Mouse (Mus musculus): ENCODE results near the gene Ntrk2.
"Not testable (repeated sequence)": the region's sequence is repeated elsewhere in the genome, so short reads cannot be mapped to it uniquely, and the experiment has no call there.

Gene Ntrk2

DNA sequence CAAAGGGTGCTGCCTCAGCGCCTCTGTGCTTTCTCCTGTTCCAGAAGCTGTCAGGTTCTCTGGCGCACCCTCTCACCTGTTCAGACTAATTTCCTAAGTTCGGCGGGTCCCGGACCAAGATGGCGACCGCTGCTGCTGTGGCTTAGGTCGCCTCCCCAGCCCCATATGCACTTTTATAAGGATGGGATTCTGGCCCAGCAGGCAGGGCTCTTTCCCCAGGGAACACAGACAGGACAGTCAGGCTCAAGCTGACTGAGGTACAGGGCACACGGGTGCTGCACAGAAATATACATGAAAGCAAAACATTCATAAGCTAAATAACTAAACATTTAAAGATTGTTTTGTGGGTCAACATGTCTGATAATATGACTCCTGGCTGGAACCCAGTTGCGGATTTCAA is 301.4 kb downstream of the Ntrk2 start:
- DNase-seq (ENCODE audit: low spot score in 2 of 2): not testable (repeated sequence)

DNA sequence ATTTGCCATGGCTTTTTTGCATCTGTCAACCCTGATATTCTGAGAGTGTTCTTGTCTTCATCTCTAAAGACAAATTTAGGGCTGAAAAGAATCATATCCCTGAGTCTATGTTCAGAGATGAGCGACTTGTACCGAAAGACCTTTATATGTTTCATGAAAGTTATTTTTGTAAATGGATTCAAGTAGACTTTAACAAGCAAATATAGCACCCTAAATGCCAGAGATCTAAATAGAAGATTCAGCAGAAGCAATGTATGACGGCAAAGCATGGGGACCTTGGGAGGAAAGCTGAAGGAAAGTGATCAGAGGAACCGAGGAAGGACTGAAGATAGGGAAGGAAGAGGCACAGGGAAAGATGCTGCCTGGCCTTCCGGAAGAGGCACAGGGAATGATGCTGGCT is 303.7 kb downstream of the Ntrk2 start:
- no peak for DNase-seq (ENCODE audit: low spot score in 2 of 2)

DNA sequence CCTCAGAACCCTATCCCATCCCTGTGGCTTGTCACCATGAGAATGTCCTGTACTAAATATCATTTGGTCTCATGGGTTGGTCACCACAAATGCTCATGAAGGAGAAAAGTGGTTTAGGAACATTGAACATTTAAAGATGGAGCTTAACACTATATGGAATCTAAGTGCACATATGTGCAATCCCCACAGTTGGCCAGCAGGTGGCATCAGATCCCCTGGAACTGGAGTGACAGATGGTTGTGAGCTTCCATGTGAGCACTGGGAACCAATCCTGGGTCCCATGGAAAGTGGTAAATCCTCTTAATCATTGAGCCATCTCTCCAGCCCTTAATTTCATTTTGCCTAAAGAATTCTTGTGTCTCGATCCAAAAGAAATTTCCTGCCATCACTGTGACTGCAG is 308.3 kb downstream of the Ntrk2 start:
- no peak for DNase-seq (ENCODE audit: low spot score in 2 of 2)

DNA sequence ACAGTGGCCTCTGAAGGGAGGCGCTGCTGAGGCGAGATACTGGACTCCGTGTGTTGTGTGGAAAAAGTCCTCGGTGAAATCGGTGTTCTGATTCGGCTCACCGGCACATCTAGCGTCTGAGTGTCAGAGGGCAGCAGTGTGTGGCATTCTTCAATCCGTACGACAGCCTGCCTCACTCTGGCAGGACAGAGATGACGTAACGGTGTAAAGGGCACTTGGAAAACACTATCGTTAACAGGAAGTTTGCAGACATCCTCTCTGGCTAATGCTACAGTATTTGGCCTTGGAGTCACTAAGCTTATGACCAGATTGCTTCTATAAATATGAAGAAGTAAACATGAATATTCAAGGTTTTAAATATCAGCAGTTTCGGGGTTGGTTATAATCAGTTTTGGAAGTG is 309.2 kb downstream of the Ntrk2 start:
- no peak for DNase-seq (ENCODE audit: low spot score in 2 of 2)

DNA sequence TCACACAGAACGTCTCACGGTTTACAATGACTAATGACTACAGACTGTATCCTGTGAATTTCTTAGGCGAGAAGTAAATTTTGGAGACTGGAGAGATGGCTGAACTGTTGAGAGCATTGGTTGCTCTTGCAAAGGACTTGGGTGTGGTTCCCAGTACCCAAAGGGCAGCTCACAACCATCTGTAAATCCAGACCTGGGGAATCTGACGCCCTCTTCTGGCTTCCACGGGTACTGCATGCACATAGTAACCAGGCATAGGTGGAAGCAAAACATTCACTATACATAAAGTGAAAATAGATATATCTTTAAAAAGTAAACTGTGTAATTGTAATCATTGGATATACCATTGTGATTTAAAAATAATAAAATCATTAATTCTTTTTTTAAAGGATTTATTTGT is 310.9 kb downstream of the Ntrk2 start:
- DNase-seq (ENCODE audit: low spot score in 2 of 2): no peak

DNA sequence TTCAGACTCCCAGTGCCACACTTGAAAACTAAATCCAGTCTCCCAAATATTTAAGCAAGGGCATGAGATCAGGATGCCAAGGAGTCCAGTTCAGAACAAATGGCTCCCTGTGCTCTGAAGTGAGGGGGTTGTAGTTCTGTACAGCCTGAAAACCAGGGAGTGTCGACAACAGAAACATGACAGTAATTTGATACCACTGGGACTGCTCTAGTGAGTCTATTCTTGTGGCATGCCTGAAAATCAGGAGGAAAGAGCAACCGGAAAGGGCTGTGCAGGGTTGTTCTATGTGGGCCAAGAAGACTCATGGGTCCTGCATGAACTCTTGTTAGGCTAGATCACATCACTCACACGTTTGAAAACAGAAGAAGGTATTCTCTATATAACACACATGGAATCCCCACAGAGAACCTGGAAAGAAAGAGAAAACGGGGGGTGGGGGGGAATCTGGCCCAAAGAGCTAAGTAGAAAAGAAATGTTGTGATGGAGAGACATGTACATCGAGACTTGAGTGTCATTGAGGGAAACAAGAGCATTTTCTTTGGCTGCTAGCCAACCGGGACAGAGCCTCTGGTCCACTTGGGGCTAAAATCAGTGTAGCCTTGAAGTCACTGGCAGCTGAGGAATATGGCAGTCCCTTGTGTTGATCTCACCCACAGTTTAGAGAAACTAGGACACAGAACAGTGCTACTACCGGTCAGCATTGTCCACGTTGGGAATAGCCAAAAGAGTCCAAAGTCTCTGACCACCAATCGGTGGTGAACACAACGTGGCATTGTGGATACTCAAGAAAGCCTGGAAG is 313.4 kb downstream of the Ntrk2 start:
- no peak for DNase-seq (ENCODE audit: low spot score in 2 of 2)

DNA sequence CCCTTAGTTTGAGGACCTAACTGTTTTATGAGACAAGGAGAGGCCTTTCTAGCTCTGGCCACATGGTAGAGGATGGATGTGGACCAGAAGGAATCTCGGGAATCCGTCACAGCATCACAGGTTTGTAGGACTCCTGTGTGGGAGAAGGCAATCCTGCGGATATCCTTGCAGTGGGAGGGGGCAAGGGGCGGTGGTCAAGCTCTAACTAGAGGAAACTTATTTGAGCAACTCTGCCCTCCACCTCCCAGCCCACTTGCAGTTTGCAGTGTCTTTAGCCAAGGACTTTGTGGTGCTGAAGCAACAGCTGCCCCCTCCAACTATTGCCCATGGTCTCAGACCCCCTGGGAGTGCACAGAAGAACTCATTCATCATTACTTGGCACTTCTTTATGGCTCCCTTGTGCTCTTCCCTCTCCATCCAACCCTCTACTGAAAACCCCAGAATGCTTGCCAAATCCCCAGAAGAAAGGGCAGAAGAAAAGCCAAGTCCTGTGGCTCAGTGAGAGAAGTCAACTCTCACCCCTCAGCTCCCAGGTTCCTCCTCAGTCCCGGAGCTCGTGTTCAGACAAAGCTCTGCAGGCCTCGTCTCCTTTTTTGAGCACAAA is 336.9 kb downstream of the Ntrk2 start:
- DNase-seq (ENCODE audit: low spot score in 2 of 2): peak in 1 of 2 experiments; percentile 54

DNA sequence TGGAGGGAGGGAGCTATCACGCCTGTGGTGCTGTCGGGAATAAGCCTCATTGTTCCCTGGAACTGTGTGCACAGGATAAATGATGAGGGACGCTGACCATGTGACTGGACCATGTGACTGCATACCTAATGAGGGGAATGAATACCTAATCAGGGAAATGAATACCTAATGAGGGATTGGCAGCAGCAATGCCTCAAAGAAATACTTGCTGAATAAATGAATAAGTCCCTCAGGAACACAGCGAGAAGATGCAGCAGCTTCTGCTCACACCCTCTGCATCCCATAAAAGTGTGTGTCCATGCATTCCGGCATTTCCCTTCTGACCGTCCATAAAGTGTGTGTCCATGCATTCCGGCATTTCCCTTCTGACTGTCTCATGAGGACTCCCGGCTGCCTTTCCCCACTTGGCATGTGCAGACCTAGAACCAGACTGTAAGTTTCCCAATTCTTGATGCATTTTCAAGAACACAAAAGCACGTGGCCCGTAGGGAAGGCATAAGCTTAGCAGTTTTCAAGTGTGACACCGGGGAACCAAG is 338.0 kb downstream of the Ntrk2 start:
- peak; percentile 56 to 73 for DNase-seq (ENCODE audit: low spot score in 2 of 2)

DNA sequence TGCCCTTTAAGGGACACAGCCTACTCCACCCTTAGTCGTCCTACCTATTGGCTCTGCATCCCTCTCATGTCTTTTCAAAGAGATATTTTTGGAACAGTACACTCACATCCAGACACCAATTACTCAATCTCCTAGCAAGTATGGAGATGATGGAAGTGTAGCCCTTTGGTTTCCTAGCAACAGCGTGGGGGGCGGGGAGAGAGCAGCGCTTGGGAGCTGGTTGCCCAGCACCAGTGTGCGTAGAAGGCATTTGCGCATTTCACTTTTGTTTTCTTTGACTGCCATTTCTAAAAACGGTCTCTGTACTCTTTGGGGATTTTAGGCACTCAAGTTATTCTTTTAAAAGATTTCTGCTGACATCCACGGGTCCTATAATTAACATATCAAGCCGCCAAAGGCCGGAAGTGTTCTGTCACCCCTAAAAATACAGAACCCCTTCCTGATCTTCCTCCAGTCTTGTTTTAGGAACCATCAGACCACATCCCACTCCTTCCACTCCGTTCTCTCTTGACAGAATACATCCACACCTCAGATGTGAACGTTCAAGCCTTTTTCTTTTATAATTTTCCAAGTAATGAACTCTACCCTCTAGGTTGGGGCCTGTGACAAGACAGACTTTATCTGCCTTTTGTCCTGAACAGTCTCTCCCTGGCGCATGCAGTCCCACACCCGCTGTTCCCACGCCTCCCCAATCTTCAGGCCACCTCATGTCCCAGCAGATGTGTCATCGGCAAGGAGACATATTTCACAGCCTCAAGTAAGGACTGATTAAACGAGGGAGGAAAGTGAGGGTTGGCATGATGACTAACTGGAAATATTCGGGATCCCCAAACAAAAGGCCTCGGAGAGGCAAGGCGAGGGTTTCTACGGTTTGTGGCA is 339.5 kb downstream of the Ntrk2 start:
- DNase-seq (ENCODE audit: low spot score in 2 of 2): peak; percentile 91 to 96

DNA sequence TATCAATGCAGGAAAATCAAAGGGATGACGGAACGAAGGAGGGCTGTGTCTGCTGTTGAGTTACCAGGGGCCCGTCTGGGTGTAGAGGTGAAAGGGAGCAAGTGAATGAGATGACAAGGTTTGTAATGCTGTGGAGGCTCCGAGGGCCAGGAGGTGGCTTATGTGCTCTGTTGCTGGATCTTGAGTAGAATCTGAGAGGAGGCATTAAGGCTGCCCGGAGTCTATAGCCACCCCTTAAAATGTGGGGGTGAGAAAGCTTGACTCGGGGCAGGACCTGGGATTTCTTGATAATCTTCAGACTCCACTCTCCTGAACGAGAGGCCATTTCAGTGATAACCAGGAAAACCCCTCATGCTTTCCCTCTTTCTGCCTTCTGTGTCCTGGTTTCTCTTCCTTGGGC is 340.2 kb downstream of the Ntrk2 start:
- no peak for DNase-seq (ENCODE audit: low spot score in 2 of 2)

DNA sequence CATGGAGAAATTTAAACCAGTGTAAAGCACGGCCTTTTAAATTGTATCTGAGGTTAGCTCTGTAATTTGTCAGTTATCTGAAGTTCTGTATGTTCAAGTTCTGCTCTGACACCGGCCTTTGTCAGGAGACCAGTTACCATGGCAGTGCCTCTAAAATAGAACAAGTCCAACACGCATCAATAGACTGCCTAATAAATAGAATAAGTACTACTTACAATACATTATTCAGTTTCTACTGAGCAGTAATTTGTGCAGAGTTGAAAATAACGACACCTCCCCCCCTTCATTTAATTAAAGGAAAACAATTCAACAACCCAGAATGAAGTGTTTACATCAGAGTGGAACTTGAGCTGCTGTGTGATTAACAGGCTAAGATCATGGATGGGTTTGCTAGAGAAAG is 341.6 kb downstream of the Ntrk2 start:
- DNase-seq (ENCODE audit: low spot score in 2 of 2): no peak

DNA sequence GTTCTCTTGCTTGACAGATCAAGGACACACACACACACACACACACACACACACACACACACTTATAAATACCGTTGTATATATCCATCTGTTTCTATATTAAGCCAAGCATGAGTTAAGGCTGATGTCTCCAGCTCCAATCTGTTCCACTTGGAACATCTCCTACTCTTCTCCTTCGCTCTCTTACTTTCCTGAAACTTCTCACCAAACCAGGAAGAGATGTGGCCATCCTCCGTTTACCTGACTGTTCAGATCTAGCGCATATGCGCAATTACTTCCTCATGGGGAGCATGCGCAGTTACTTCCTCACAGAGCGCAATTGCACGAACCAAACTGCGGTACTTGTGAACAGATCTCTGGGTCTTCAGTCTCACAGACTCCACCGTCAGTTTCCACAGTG is 342.4 kb downstream of the Ntrk2 start:
- peak in 1 of 2 experiments; percentile 42 for DNase-seq (ENCODE audit: low spot score in 2 of 2)

DNA sequence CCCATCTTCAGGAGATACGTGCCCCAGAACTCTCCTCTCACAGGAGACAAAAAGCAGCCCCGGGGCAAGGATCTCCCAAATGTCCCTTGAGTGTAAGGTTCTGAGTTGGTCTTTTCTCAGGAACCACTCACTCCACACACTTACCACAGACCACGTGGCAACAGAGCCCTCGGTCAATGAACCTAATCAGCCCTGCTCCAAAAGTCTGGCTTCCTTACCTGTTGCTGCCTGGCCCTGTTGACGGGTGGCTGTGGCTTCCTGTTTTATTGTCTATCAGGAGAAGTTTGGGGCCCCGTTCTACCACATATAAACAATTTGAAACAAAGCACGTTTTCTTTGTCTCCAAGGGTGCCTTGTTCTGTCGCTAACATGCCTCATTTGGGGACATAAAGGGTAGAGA is 357.6 kb downstream of the Ntrk2 start:
- no peak for DNase-seq (ENCODE audit: low spot score in 2 of 2)

DNA sequence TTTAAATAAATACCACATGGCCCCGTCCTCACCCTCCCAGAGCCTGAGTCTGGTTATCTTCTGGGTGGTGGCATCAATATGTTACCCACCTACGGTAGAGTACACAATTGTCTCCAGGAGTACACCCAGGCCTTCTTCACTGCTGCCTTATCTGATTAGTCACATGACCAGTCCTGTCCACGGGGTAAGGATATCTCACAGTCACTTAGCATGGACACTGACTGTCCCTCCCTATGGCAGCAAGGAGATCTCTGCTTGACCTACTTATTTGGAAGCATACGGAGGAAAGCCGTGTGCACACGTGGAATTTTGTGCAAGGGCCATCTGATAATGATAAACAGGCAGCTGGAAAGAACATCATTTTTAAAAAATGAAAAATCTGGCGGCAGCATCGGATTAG is 367.5 kb downstream of the Ntrk2 start:
- no peak for DNase-seq (ENCODE audit: low spot score in 2 of 2)

DNA sequence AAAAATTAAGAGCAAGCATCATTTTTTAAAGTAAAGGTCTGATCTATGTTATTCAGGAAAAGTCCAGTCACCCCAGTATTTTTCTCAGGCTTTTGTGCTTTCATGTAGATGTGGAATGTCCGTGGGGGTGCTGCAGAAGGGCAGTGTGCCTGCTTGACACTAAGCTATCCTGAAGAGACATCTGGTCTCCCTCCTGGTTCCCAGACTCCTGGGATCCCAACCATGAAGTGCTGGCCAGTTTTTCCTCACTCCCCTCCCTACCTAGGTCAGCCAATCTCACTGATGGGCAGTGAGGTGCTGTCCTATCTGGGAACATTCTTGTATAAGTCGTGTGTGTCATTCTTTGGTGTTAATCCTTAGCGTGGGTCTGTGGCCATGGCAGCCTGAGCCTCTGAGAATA is 369.7 kb downstream of the Ntrk2 start:
- no peak for DNase-seq (ENCODE audit: low spot score in 2 of 2)

DNA sequence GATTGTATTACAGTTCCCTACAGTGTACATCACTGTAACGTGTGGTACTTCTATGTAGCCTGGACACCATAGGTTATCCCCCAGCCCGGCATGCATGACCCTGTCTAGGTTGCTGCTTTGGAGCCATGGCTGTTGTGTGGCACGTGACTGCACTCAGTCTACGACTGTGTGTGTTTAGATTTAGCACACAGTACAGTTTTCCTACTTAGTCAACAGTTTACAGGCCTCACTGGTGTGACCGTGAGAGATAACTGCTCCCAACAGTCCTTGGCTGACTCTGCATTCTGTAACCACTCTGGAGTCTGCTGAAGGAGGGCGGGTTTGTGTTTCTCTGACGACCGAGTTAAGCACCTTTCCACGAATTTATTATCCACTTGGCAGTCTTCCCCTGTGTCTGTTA is 370.1 kb downstream of the Ntrk2 start:
- no peak for DNase-seq (ENCODE audit: low spot score in 2 of 2)

DNA sequence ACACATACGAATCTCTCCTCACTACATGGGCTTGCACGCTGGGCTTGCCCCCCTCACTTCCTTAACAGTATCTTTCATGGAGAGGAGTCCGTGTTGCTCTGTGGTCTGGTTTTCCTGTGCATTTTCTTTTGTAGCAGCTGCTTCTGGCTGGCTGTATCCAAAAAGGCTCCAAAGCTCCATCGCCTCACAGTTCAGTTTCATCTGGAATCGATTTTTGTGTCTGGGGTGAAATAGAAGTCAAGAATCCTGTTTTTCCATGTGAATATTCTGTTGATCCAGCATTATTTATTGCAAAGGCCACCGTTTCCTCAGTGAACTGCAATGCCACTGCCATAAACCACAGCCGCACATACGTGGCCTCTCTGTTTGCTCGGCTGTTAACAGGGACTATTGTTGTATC is 370.6 kb downstream of the Ntrk2 start:
- no peak for DNase-seq (ENCODE audit: low spot score in 2 of 2)

DNA sequence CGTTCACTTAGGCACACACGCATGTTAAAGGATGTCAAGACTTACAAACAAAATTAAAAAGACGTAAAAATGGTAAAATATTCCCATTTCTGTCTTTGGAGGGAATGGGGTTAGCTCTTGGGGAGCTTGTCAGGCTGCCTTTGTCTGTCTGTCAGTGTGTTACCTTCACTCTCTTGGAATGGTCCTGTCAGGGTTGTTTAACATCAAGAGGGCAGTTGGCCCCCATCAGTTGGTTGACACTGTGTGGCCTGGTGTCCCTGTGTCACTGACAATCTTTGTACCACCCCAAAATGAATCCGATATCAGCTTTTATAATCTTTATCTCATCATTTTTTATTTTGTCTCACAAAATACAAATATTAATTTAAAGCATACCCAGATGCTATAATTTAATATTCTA is 373.6 kb downstream of the Ntrk2 start:
- no peak for DNase-seq (ENCODE audit: low spot score in 2 of 2)

DNA sequence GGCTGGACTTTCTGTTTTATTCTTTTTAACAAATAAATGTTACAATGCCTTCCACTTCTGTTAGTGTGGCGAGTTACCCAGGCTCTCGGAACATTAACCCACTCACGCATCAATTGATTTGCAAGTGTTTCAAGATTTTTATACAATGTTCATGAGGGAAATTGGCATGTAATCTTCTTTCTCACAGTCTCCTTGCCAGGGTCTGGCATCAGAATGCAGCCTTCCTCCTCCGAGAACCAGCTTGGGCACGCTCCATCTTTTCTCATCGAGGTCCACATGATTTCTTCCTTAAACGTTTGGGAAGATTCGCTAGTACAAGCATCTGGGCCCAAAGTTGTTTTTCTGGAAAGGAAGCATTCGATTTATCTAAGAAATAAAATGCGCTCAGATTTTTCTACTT is 374.4 kb downstream of the Ntrk2 start:
- DNase-seq (ENCODE audit: low spot score in 2 of 2): peak; percentile 38 to 62

DNA sequence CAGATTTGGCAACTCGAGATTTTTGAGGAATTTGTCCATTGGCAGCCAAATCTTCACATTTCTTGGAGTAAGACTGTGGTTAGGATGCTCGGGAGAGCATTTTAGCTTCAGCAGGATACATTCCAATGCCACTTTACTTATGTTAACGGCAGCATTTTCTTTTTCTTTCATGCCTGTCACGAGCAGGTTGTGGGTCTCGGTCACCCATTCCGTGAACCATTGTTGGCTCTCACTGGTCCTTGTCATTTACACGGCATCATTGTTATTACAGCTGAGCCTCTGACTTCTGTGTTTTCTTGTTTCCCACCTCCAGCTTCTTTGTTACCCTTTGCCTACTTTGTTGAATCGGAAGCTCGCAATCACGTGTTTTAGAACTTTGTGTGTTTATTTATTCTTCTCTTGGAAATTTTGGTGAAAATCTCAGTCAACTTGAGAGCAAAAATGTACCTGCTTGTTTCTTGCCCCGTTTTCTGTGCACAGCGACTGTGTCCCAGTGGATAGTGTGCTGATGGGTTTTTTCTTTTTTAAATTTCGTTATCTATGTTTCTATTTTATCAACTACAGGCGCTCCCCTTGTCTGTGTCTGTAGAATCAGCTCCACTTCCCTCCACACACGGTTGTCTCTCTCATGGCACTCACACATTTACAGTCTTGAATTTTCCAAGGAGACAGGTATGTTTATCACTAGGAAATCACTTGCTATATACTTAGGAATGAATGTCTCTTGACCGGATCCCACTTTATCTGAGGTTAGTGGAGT is 375.0 kb downstream of the Ntrk2 start:
- no peak for DNase-seq (ENCODE audit: low spot score in 2 of 2)

DNA sequence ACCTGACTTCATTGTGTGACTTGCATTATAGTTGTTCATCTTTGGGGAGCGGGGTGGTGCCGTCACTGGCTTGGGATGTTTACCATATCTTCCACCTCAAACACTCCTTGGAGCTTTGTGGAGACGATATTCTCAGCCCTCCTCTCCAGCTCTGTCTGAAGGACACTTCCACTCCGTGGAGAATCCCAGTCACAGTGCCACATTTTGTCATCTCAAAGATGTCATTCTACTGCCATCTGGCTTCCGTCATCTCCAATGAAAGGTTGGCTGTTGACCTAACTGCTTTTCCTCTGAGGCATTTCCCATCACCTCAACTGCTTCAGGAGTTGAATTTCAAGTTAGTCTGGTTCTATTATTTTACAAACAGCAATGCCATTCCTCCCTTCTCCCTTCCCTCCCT is 376.3 kb downstream of the Ntrk2 start:
- DNase-seq (ENCODE audit: low spot score in 2 of 2): peak in 1 of 2 experiments; percentile 55
